Comparison of ENCODE assay signal across 8 mouse cellular contexts in the genomic region with DNA sequence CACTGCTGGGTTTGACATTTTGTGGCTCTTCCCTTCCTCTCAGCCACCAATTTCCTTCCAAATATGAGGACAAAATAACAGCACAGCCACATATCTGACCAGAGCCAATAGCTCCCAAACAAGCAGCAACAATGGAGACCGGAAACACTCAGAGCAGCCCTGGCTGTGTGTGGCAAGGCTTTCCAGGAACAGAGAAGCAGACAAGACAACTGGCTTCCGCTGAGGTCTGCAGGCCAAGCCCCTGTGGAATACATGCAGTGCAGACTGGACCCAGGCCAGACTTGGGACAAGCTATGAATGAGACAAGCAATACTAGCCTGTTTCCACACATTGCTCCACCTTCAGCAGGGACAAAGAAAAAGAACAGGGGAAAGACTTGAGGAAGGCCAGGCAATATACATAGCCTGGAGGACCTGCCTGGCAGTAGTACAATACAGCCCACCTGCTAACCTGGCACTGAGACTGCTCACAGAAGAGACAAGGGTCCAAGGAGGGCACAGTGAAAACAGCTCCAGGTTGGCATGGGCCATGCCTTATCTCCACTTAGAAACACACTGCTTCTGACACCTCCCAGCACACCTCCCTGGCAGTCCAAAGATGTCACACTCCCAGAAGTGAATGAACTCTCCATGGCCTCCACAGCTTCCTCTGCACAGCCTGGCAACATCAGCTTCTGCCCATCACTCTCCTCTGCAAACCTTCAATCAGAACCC. TPM values are rescaled to one million over a fixed set of nuclear protein-coding genes. Genes with fewer than 3 reads are reported as not detected.
DNase-seq lines count a peak whose midpoint lies in the region; ATAC-seq lines count a peak whose summit lies in the region.

No protein-coding gene starts in this region.

- H3K27ac ChIP-seq in hindbrain, embryonic 10.5 days = 0 out of 2 replicates have a peak overlapping the region, but pooled peaks have one; percentile 2
- H3K27ac ChIP-seq in hindbrain, embryonic 11.5 days (ENCODE audit: low read depth, low read length) = no peak overlapping the region
- H3K27ac ChIP-seq in hindbrain, embryonic 12.5 days = 0 out of 2 replicates have a peak overlapping the region, but pooled peaks have one; percentile 9

- no peak overlapping the region for H3K9ac ChIP-seq in hindbrain, embryonic 11.5 days (ENCODE audit: low read depth, low read length)
- H3K9ac ChIP-seq in hindbrain, embryonic 12.5 days = no peak overlapping the region

- no peaks in the 10 kb centered on the region for H3K27me3 ChIP-seq in hindbrain, embryonic 10.5 days (ENCODE audit: insufficient read depth, poor library complexity, severe bottlenecking)
- H3K27me3 ChIP-seq in hindbrain, embryonic 11.5 days (ENCODE audit: control insufficient read depth, insufficient read depth, low read length) = no peaks in the 10 kb centered on the region
- H3K27me3 ChIP-seq in hindbrain, embryonic 12.5 days = no peaks in the 10 kb centered on the region

- H3K4me2 ChIP-seq in hindbrain, embryonic 11.5 days (replicated peaks; ENCODE audit: low read depth, low read length) = no peak overlapping the region
- H3K4me2 ChIP-seq in hindbrain, embryonic 12.5 days (replicated peaks) = no peak overlapping the region

- WGBS in hindbrain, embryonic 10.5 days = 87% methylated on average over 2 of the region's 2 CpGs
- WGBS in hindbrain, embryonic 11.5 days = 88% methylated on average over 2 of the region's 2 CpGs
- 85% methylated on average over 2 of the region's 2 CpGs for WGBS in hindbrain, embryonic 12.5 days

- H3K4me3 ChIP-seq in hindbrain, embryonic 10.5 days = no peak overlapping the region
- no peak overlapping the region for H3K4me3 ChIP-seq in hindbrain, embryonic 11.5 days (ENCODE audit: low read depth, low read length)
- no peak overlapping the region for H3K4me3 ChIP-seq in hindbrain, embryonic 12.5 days

- DNase-seq in hindbrain, embryonic 10.5 days (ENCODE audit: low spot score) = no peak
- no peak for DNase-seq in hindbrain, embryonic 11.5 days (ENCODE audit: low spot score)
- DNase-seq in adrenal gland, adult 2 months = peak; percentile 81
- DNase-seq in lung, postnatal 14 days = peak; percentile 69
- no peak for DNase-seq in right cerebral cortex, postnatal 36 days (ENCODE audit: low spot score in 2 of 2)
- DNase-seq in layer of hippocampus, postnatal 36 days = no peak

- ATAC-seq in hindbrain, embryonic 11.5 days (ENCODE audit: low FRiP score) = no peak
- peak; percentile 47; the same call in 1 of the 2 replicates for ATAC-seq in common myeloid progenitor, adult 5-6 weeks (replicated peaks; ENCODE audit: low read depth, poor library complexity, severe bottlenecking)
- no peak for ATAC-seq in hindbrain, embryonic 12.5 days (ENCODE audit: low FRiP score)

- H3K36me3 ChIP-seq in hindbrain, embryonic 10.5 days = peaks cover 38% of the 10 kb centered on the region
- no peaks in the 10 kb centered on the region for H3K36me3 ChIP-seq in hindbrain, embryonic 11.5 days (ENCODE audit: control insufficient read depth, insufficient read depth, low read length)
- 0 out of 2 replicates have a peak, but pooled peaks cover 3% of the 10 kb centered on the region for H3K36me3 ChIP-seq in hindbrain, embryonic 12.5 days

- H3K9me3 ChIP-seq in hindbrain, embryonic 10.5 days = no peaks in the 10 kb centered on the region
- no peaks in the 10 kb centered on the region for H3K9me3 ChIP-seq in hindbrain, embryonic 11.5 days (ENCODE audit: control insufficient read depth, low read length)
- no peaks in the 10 kb centered on the region for H3K9me3 ChIP-seq in hindbrain, embryonic 12.5 days (replicated peaks)

- peaks cover 2% of the 10 kb centered on the region; the same call in 1 of the 2 replicates for H3K4me1 ChIP-seq in hindbrain, embryonic 10.5 days (replicated peaks)
- no peaks in the 10 kb centered on the region for H3K4me1 ChIP-seq in hindbrain, embryonic 11.5 days (replicated peaks; ENCODE audit: control insufficient read depth, insufficient read depth, low read length)
- H3K4me1 ChIP-seq in hindbrain, embryonic 12.5 days = 0 out of 2 replicates have a peak, but pooled peaks cover 5% of the 10 kb centered on the region

RNA-seq across cellular contexts. Expression of gene Hdac4, which starts 58.2 kb away (rescaled TPM):
- polyA plus RNA-seq in hindbrain, embryonic 10.5 days (2016; fragmentation: Nextera tagmentation; extraction: Ambion mirVana) = 20.8 TPM in 2 replicates
- polyA plus RNA-seq in hindbrain, embryonic 11.5 days (2014; fragmentation: Nextera tagmentation; extraction: Ambion mirVana) = 20.4 and 21.2 TPM in 2 replicates
- total RNA-seq in adrenal gland, adult 2 months (2021) = 10 to 100 TPM; 57.4 to 90.9 TPM
- polyA plus RNA-seq in adrenal gland, adult 2 months (2012; rRNA removed) = 55.5 and 81.4 TPM in 2 replicates
- total RNA-seq in common myeloid progenitor, adult 5-6 weeks (2017) = 8.5 and 11.2 TPM in 2 replicates
- polyA plus RNA-seq in hindbrain, embryonic 12.5 days (2016; fragmentation: Nextera tagmentation; extraction: Ambion mirVana) = 22.8 and 25.5 TPM in 2 replicates
- 100 to 1,000 TPM; 117 to 119 TPM for total RNA-seq in layer of hippocampus, postnatal 36 days (2021)

Comparison
In these comparisons a context has a peak if more than half of its experiments do, and no peak if none do; other contexts are left out.
1. DNase-seq: peak in adrenal gland, adult 2 months (single experiment) and lung, postnatal 14 days (single experiment); none in hindbrain, embryonic 10.5 days (single experiment), hindbrain, embryonic 11.5 days (single experiment), right cerebral cortex, postnatal 36 days (0 of 2) and layer of hippocampus, postnatal 36 days (0 of 2).